ENCODE assay signal across 8 mouse cellular contexts in genomic region chr2:153492573-153493392, GRCm38 (mm10). TPM values are rescaled to one million over a fixed set of nuclear protein-coding genes. Genes with fewer than 3 reads are reported as not detected.
DNase-seq lines count a peak whose midpoint lies in the region; ATAC-seq and TF ChIP-seq lines count a peak whose summit lies in the region.

Gene 4930404H24Rik (plus strand): TSS chr2:153492790.

- ATAC-seq in lung, postnatal 0 days, result peak; percentile 82

- peaks cover 29 to 57% of the 10 kb centered on the region in 2 experiments for H3K4me1 ChIP-seq in MEL (ENCODE audit: control insufficient read depth in 1 of 2, insufficient read depth in 2 of 2, low read length in 2 of 2)
- peaks cover 74% of the 10 kb centered on the region for H3K4me1 ChIP-seq in forebrain, embryonic 10.5 days
- H3K4me1 ChIP-seq in lung, postnatal 0 days (ENCODE audit: insufficient read depth, low read depth, low read length), result peaks cover 9% of the 10 kb centered on the region; the same call in 1 of the 2 replicates

- H3K9me3 ChIP-seq in MEL (replicated peaks; ENCODE audit: insufficient read depth, low read length), result no peaks in the 10 kb centered on the region
- no peaks in the 10 kb centered on the region for H3K9me3 ChIP-seq in forebrain, embryonic 10.5 days
- H3K9me3 ChIP-seq in lung, postnatal 0 days (ENCODE audit: low read length), result no peaks in the 10 kb centered on the region

- peak in 1 of 2 experiments; percentile 21; a peak in 2 of 4 replicates for TF ChIP-seq EP300 in MEL (IDR thresholded peaks at IDR 0.05; ENCODE audit: low read depth in 1 of 2, low read length in 2 of 2)
- no peak for TF ChIP-seq EP300 in lung, postnatal 0 days (IDR thresholded peaks at IDR 0.05)

- H3K27ac ChIP-seq in MEL (ENCODE audit: control insufficient read depth, low read depth, low read length), result peak within 1 kb of the TSS; percentile 92
- H3K27ac ChIP-seq in forebrain, embryonic 10.5 days, result peak within 1 kb of the TSS; percentile 87
- peak within 1 kb of the TSS; percentile 93 for H3K27ac ChIP-seq in layer of hippocampus, adult 2 months
- no peak within 1 kb of the TSS for H3K27ac ChIP-seq in lung, postnatal 0 days (ENCODE audit: low read length)

- peaks cover 8% of the 10 kb centered on the region for H3K79me2 ChIP-seq in MEL (ENCODE audit: control insufficient read depth, insufficient read depth, low read length, poor library complexity)

- DNase-seq in MEL (ENCODE audit: low read depth, low spot score), result peak; percentile 85
- peak; percentile 61 for DNase-seq in c-Kit-positive CD71-positive TER-119-negative erythroid progenitor cells, embryonic 14.5 days (ENCODE audit: low read depth)
- DNase-seq in forebrain, embryonic 10.5 days (ENCODE audit: extremely low spot score, low spot score), result peak; percentile 83
- DNase-seq in heart, postnatal 4 days, result peak; percentile 65
- DNase-seq in layer of hippocampus, adult 2 months (ENCODE audit: low spot score in 2 of 2), result peak; percentile 61 to 69
- peak; percentile 79 for DNase-seq in lung, postnatal 0 days (ENCODE audit: low spot score)
- DNase-seq in retina, embryonic 14.5 days (ENCODE audit: low spot score), result peak; percentile 88
- DNase-seq in thymus, postnatal 25 days, result peak; percentile 86

- under 1% methylated on average over 80 of the region's 83 CpGs for WGBS in forebrain, embryonic 10.5 days
- WGBS in lung, postnatal 0 days, result 6% methylated on average over 21 of the region's 83 CpGs

- TF ChIP-seq CTCF in MEL (IDR thresholded peaks at IDR 0.05 in 2 of 3, conservative IDR thresholded peaks at IDR 0.05 in 1 of 3; ENCODE audit: control insufficient read depth in 1 of 3, insufficient read depth in 1 of 3, low read depth in 2 of 3, low read length in 3 of 3, poor library complexity in 1 of 3, severe bottlenecking in 1 of 3), result no peak
- TF ChIP-seq CTCF in layer of hippocampus, adult 2 months (conservative IDR thresholded peaks at IDR 0.05), result no peak
- no peak for TF ChIP-seq CTCF in lung, postnatal 0 days (IDR thresholded peaks at IDR 0.05)

- peak within 1 kb of the TSS; percentile 83 for H3K9ac ChIP-seq in MEL (ENCODE audit: control insufficient read depth, low read depth, low read length, poor library complexity, severe bottlenecking)
- H3K9ac ChIP-seq in lung, postnatal 0 days (replicated peaks; ENCODE audit: low read depth), result no peak within 1 kb of the TSS; the same call in 1 of the 2 replicates

- TF ChIP-seq RAD21 in MEL (IDR thresholded peaks at IDR 0.05; ENCODE audit: low read depth, low read length), result no peak

- H3K36me3 ChIP-seq in MEL (ENCODE audit: control insufficient read depth in 1 of 2, insufficient read depth in 2 of 2, low read length in 2 of 2), result peaks cover 0 to 45% of the 10 kb centered on the region in 2 experiments; a peak in 2 of 4 replicates
- no peaks in the 10 kb centered on the region for H3K36me3 ChIP-seq in forebrain, embryonic 10.5 days (replicated peaks)
- no peaks in the 10 kb centered on the region for H3K36me3 ChIP-seq in lung, postnatal 0 days (ENCODE audit: insufficient read depth, low read length)

- no peaks in the 10 kb centered on the region for H3K27me3 ChIP-seq in MEL (ENCODE audit: control insufficient read depth in 1 of 2, insufficient read depth in 2 of 2, low read length in 2 of 2)
- peaks cover 91% of the 10 kb centered on the region for H3K27me3 ChIP-seq in forebrain, embryonic 10.5 days (ENCODE audit: poor library complexity, severe bottlenecking)
- 0 out of 2 replicates have a peak, but pooled peaks cover 3% of the 10 kb centered on the region for H3K27me3 ChIP-seq in lung, postnatal 0 days (replicated peaks; ENCODE audit: insufficient read depth, low read length)

- TF ChIP-seq POLR2A in MEL (IDR thresholded peaks at IDR 0.05; ENCODE audit: control insufficient read depth in 1 of 2, insufficient read depth in 1 of 2, low read depth in 1 of 2, low read length in 2 of 2, poor library complexity in 1 of 2), result peak; percentile 59 to 64; a peak in 2 of 4 replicates

- peak within 1 kb of the TSS; percentile 96 for H3K4me2 ChIP-seq in lung, postnatal 0 days (replicated peaks; ENCODE audit: low read depth, low read length)

- peak within 1 kb of the TSS; percentile 72 to 83 for H3K4me3 ChIP-seq in MEL (ENCODE audit: control insufficient read depth in 1 of 2, insufficient read depth in 1 of 2, low read depth in 2 of 2, low read length in 2 of 2)
- peak within 1 kb of the TSS; percentile 73 for H3K4me3 ChIP-seq in forebrain, embryonic 10.5 days
- H3K4me3 ChIP-seq in layer of hippocampus, adult 2 months, result peak within 1 kb of the TSS; percentile 70
- peak within 1 kb of the TSS; percentile 61 for H3K4me3 ChIP-seq in lung, postnatal 0 days (ENCODE audit: low read depth, low read length)

TF ChIP-seq in MEL, 35 proteins besides CTCF, POLR2A, EP300 and RAD21:
- TF ChIP-seq MAFK (IDR thresholded peaks at IDR 0.05; ENCODE audit: borderline replicate concordance, low read depth, low read length) (no peak), MAX (IDR thresholded peaks at IDR 0.05; ENCODE audit: low read length) (peak; percentile 55), MXI1 (IDR thresholded peaks at IDR 0.05; ENCODE audit: low read depth, low read length) (peak; percentile 32; the same call in 1 of the 2 replicates), TCF12 (IDR thresholded peaks at IDR 0.05; ENCODE audit: low read depth, low read length) (0 out of 2 replicates have a peak, but pooled peaks have one; percentile 26), ETS1 (IDR thresholded peaks at IDR 0.05; ENCODE audit: low read depth, low read length) (no peak), NELFE (IDR thresholded peaks at IDR 0.05; ENCODE audit: low read depth, low read length) (peak; percentile 68), NRF1 (IDR thresholded peaks at IDR 0.05; ENCODE audit: insufficient read depth, low read depth, low read length, poor library complexity, severe bottlenecking) (peak; percentile 88), ELF1 (IDR thresholded peaks at IDR 0.05; ENCODE audit: low read depth, low read length) (no peak), SIN3A (IDR thresholded peaks at IDR 0.05; ENCODE audit: low read length) (peak; percentile 42; the same call in 1 of the 2 replicates), E2F4 (IDR thresholded peaks at IDR 0.05; ENCODE audit: borderline replicate concordance, low read depth, low read length) (peak; percentile 28; the same call in 1 of the 2 replicates), MAZ (IDR thresholded peaks at IDR 0.05; ENCODE audit: low read depth, low read length) (peak; percentile 66; the same call in 1 of the 2 replicates)

RNA-seq across cellular contexts. Expression of gene 4930404H24Rik, which starts in this region (rescaled TPM):
- total RNA-seq in MEL (2012; rRNA removed), result not detected in 2 replicates
- under 1 TPM in 1 of 2 experiments, not detected in 1; 0.24 TPM for polyA plus RNA-seq in MEL (2012; ENCODE audit: insufficient read depth in 1 of 2, insufficient read length in 2 of 2, low read depth in 1 of 2, low replicate concordance in 2 of 2, missing spikeins in 1 of 2)
- not detected in 2 replicates for polyA plus RNA-seq in forebrain, embryonic 10.5 days (2016; fragmentation: Nextera tagmentation; extraction: Ambion mirVana)
- total RNA-seq in heart, postnatal 4 days (2021), result not detected
- not detected for total RNA-seq in layer of hippocampus, adult 2 months (2021)
- polyA plus RNA-seq in lung, postnatal 0 days (2015; fragmentation: Nextera tagmentation; extraction: Ambion mirVana), result not detected in 2 replicates

Comparison
In these comparisons a context has a peak if more than half of its experiments do, and no peak if none do; other contexts are left out.
1. Peak in DNase-seq, H3K4me3 ChIP-seq, H3K27ac ChIP-seq and H3K9ac ChIP-seq in MEL; RNA of the gene not detected or under 1 TPM.
2. Peak in DNase-seq, H3K4me3 ChIP-seq and H3K27ac ChIP-seq in forebrain, embryonic 10.5 days; RNA of the gene not detected or under 1 TPM.
3. Peak in DNase-seq in heart, postnatal 4 days; RNA of the gene not detected or under 1 TPM.
4. Peak in DNase-seq, H3K4me3 ChIP-seq and H3K27ac ChIP-seq in layer of hippocampus, adult 2 months; RNA of the gene not detected or under 1 TPM.
5. Peak in DNase-seq, ATAC-seq, H3K4me3 ChIP-seq and H3K4me2 ChIP-seq in lung, postnatal 0 days; RNA of the gene not detected or under 1 TPM.